Mouse (Mus musculus) gastrocnemius, postnatal 25 days (tissue): ENCODE data around the gene Rcor2. TPM values are rescaled to one million over a fixed set of nuclear protein-coding genes. Genes with fewer than 3 reads are reported as not detected.

Experiments
- DNase-seq: peaks from one replicate; pipeline ENCODE4 v3.0.0; 2022
- total RNA-seq, 2 experiments: library from RNA; stranded (reverse); gene quantifications; 1 replicate in 1 of 2; 2 replicates in 1 of 2; pipeline ENCODE4 v1.2.3; 2021

The Rcor2 gene
- total RNA-seq, 2 experiments from 2014 or later: 2.6 to 4.2 TPM

GRCm38 (mm10) chr19:7321391-7321790, 54.3 kb downstream of the Rcor2 start:
- DNase-seq: no peak

Other genes starting within 250 kb of the Rcor2 start
- gene Fermt3, start 247.9 kb upstream of the Rcor2 start, total RNA-seq: 1 to 10 TPM in 1 of 2 experiments, under 1 TPM in 1; 0.84 to 1.2 TPM
- gene Stip1, start 227.4 kb upstream of the Rcor2 start, total RNA-seq: 10 to 100 TPM; 86.5 to 95.6 TPM
- gene Macrod1, start 210.5 kb upstream of the Rcor2 start, total RNA-seq: 100 to 1,000 TPM; 227 to 252 TPM
- under 1 TPM; 0.31 to 0.35 TPM for gene Flrt1, start 161.6 kb upstream of the Rcor2 start, total RNA-seq
- 10 to 100 TPM; 48.4 to 48.5 TPM for gene Otub1, start 61.0 kb upstream of the Rcor2 start, total RNA-seq
- gene Cox8a, start 49.7 kb upstream of the Rcor2 start, total RNA-seq: 100 to 1,000 TPM; 101 to 120 TPM
- 10 to 100 TPM in 1 of 2 experiments, 1 to 10 TPM in 1; 8.3 to 13.0 TPM for gene Naa40, start 26.1 kb upstream of the Rcor2 start, total RNA-seq
- gene Mark2, start 74.5 kb downstream of the Rcor2 start, total RNA-seq: 10 to 100 TPM; 27.4 to 30.6 TPM
- gene Spindoc, start 115.7 kb downstream of the Rcor2 start, total RNA-seq: 1 to 10 TPM; 6.6 to 9.1 TPM
- gene 2700081O15Rik, start 150.3 kb downstream of the Rcor2 start, total RNA-seq: 1 to 10 TPM; 6.8 to 7.9 TPM
- gene Rtn3, start 216.0 kb downstream of the Rcor2 start, total RNA-seq: 10 to 100 TPM; 28.8 to 32.7 TPM
- gene Atl3, start 226.7 kb downstream of the Rcor2 start, total RNA-seq: 10 to 100 TPM in 1 of 2 experiments, 1 to 10 TPM in 1; 8.7 to 14.3 TPM